Mouse (Mus musculus) limb, embryonic 12.5 days (tissue): ENCODE measurements around the gene Styk1. TPM values are rescaled to one million over a fixed set of nuclear protein-coding genes. Genes with fewer than 3 reads are reported as not detected.

ENCODE experiments used
- ATAC-seq: fragments of 200-750 bp; cut with Nextera tagmentation; 2 replicates; pipeline ENCODE4 v1.8.0; 2017; ENCODE audit warnings: low read depth, moderate TSS enrichment; ENCODE audit not compliant: insufficient number of reproducible peaks, insufficient read depth, low FRiP score, low TSS enrichment
- H3K27ac ChIP-seq: fragments of 300-500 bp; sonication (generic); 2 replicates; pipeline ENCODE4 v1.5.1; 2016; ENCODE audit warnings: mild to moderate bottlenecking, moderate library complexity
- H3K27me3 ChIP-seq: fragments of 300-500 bp; sonication (generic); 2 replicates; pipeline ENCODE4 v1.6.1; 2016; ENCODE audit warnings: mild to moderate bottlenecking, moderate library complexity
- H3K36me3 ChIP-seq: fragments of 300-500 bp; sonication (generic); 2 replicates; pipeline ENCODE4 v1.6.1; 2016; ENCODE audit warnings: mild to moderate bottlenecking, moderate library complexity
- H3K4me1 ChIP-seq: fragments of 300-500 bp; sonication (generic); replicated peaks from 2 replicates; pipeline ENCODE4 v1.6.1; 2016
- H3K4me2 ChIP-seq: fragments of 300-500 bp; sonication (generic); 2 replicates; pipeline ENCODE4 v1.6.1; 2016; ENCODE audit warnings: mild to moderate bottlenecking, moderate library complexity
- H3K4me3 ChIP-seq: fragments of 300-500 bp; sonication (generic); replicated peaks from 2 replicates; pipeline ENCODE4 v1.5.1; 2016; ENCODE audit warnings: mild to moderate bottlenecking
- H3K9ac ChIP-seq: fragments of 300-500 bp; sonication (generic); replicated peaks from 2 replicates; pipeline ENCODE4 v1.6.1; 2016; ENCODE audit warnings: mild to moderate bottlenecking, moderate library complexity
- H3K9me3 ChIP-seq: fragments of 300-500 bp; sonication (generic); 2 replicates; pipeline ENCODE4 v1.6.1; 2016; ENCODE audit warnings: mild to moderate bottlenecking, moderate library complexity
- WGBS: fragments of 180-500 bp; shearing (Covaris S2); methylation state at CpG from one replicate; pipeline ENCODE4 v1.1.7; 2016; 5-methylcytosine and 5-hydroxymethylcytosine counted together
- polyA plus RNA-seq: library from polyadenylated mRNA; unstranded; fragments of >200 nt; fragmentation: Nextera tagmentation; extraction: Ambion mirVana; gene quantifications from 2 replicates; pipeline ENCODE4 v1.2.1, GENCODE M21; 2016

Styk1 gene
- polyA plus RNA-seq, 1 experiment from 2014 or later = 3.2 TPM

DNA sequence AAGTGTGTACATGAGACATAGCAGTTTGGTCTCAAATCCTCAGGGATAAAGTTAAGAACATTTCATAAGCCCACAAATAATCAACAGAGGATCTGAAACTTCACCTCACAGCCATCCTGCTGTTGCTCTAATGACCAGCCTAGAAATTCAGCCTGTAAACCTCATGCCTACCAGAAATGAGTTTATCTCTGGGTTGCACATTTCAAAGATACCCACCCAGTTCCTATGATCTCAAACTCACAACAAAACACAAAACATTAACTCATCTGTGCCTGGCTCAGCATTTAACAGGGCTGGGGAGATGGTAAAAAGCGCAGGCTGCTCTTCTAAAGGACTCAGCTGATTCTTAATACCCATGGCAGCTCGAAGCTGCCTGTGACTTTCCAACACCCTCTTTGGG lies 11.0 kb upstream of the Styk1 start:
- WGBS = 94% methylated on average over 2 of the region's 2 CpGs
- ATAC-seq = no peak
- Histone ChIP-seq H3K4me1 (no peaks in the 10 kb centered on the region), H3K36me3 (peaks cover 53% of the 10 kb centered on the region), H3K4me2 (no peak overlapping the region), H3K27me3 (no peaks in the 10 kb centered on the region), H3K27ac (no peak overlapping the region), H3K9me3 (no peaks in the 10 kb centered on the region), H3K4me3 (no peak overlapping the region), H3K9ac (no peak overlapping the region)

DNA sequence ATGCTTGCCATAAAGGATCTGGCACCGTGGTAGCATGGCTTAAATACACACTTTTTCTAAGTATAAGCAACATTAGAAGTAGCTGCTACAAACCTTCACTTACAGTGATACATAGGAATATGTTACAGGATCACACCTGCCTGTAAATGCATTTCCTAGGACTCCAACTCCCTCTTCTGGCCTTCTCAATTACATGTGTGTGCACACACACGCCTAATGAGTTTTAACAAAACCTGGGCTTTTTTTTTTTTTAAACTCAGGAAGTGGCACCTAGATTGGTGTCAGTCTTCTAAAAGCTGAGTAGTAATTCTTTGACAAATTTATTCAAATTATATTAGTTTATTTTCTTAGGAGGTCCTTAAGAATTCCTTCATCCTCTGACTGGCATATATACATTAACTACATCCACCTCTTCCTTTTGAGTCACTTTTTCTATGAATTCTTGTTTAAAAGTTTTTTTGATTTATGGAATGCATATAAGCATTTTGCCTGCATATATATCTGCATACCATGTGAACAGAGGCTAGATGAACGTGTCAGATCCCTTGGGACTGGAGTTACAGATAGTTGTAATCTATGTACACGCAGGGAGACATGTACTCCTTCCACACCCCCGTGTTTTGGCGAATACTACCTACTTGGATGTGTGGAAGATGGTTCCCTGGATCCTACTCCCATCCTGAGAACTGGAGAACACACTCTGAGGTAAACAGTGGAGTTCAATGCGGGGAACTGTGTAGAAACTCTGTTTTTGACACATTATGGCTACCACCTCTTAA lies 9.8 kb upstream of the Styk1 start:
- ATAC-seq = no peak

DNA sequence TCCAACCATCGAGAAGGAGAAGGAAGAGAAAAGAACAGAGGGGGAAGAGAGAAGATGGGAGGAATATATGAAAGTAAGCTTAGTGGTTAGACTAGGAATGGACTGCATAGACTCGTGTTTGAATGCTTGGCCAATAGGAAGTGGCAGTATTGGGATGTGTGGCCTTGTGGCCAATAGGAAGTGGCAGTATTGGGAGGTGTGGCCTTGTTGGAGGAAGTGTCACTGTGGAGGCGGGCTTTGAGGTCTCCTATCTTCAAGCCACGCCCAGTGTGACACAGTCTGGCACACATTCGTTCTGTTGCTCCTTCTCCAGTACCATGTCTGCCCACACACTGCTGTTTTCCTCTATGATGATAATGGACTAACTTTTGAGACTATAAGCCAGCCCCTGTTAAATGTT lies 7.3 kb upstream of the Styk1 start:
- no peak overlapping the region for H3K9ac ChIP-seq
- no peak overlapping the region for H3K4me2 ChIP-seq
- no peak overlapping the region for H3K4me3 ChIP-seq
- H3K4me1 ChIP-seq = no peaks in the 10 kb centered on the region
- H3K27ac ChIP-seq = no peak overlapping the region
- no peak for ATAC-seq
- peaks cover 20% of the 10 kb centered on the region for H3K36me3 ChIP-seq
- no peaks in the 10 kb centered on the region for H3K9me3 ChIP-seq
- WGBS = 74% methylated on average over 5 of the region's 5 CpGs
- no peaks in the 10 kb centered on the region for H3K27me3 ChIP-seq

More for the DNA sequence above, 9.8 kb upstream of the Styk1 start:
- H3K9me3 ChIP-seq = no peaks in the 10 kb centered on the region
- no peak overlapping the region for H3K4me2 ChIP-seq
- 80% methylated on average over 7 of the region's 7 CpGs for WGBS
- no peaks in the 10 kb centered on the region for H3K4me1 ChIP-seq
- peaks cover 41% of the 10 kb centered on the region for H3K36me3 ChIP-seq
- H3K27me3 ChIP-seq = no peaks in the 10 kb centered on the region
- no peak overlapping the region for H3K9ac ChIP-seq
- no peak overlapping the region for H3K4me3 ChIP-seq
- no peak overlapping the region for H3K27ac ChIP-seq

DNA sequence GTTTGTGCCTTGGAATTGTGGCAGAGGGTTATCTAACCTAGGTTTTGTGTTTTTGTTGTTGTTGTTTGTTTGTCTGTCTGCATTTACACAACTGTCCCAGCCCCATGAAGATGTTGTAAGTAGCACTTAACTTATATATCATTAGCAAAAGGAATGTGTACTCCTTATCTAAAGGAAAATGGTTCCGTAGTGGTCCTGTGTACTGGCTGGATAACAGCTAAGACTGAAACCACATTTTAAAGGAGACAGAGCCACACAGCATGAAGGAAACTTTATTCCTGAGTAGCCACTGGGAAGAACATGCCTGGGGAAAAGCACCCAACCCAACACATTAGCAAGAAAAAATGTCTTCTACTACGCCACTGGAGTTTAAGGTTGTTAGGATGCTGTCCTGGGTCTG lies 6.1 kb upstream of the Styk1 start:
- no peaks in the 10 kb centered on the region for H3K9me3 ChIP-seq
- no peak overlapping the region for H3K27ac ChIP-seq
- H3K36me3 ChIP-seq = peaks cover 13% of the 10 kb centered on the region
- H3K4me1 ChIP-seq = no peaks in the 10 kb centered on the region
- no peak overlapping the region for H3K9ac ChIP-seq
- no peaks in the 10 kb centered on the region for H3K27me3 ChIP-seq
- no peak for ATAC-seq
- H3K4me2 ChIP-seq = no peak overlapping the region
- WGBS = 86% methylated on average over 2 of the region's 2 CpGs
- H3K4me3 ChIP-seq = no peak overlapping the region

DNA sequence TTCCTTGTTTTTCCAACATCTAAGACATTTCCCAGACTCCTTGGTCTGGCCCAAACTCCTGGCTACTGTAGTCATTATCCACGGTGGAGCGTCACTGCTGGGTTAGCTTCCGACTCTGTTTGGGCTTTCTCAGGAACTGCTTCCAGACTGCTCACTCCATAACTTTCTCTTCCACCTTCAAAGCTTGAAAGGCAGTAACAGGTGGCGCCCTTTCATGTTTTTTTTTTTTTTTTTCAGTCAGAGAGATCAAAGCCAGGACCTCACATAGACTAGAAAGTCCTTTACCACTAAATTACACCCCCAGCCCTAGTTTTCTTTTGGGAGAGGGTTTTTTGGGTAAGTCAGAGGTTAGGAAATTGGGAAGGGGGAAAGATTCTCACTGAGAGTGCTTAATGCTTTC lies 1.5 kb upstream of the Styk1 start:
- no peaks in the 10 kb centered on the region for H3K36me3 ChIP-seq
- ATAC-seq = no peak
- H3K9me3 ChIP-seq = no peaks in the 10 kb centered on the region
- no peak overlapping the region for H3K4me2 ChIP-seq
- WGBS = 11% methylated on average over 4 of the region's 4 CpGs
- H3K4me1 ChIP-seq = no peaks in the 10 kb centered on the region
- H3K9ac ChIP-seq = no peak overlapping the region
- H3K4me3 ChIP-seq = no peak overlapping the region
- no peaks in the 10 kb centered on the region for H3K27me3 ChIP-seq
- no peak overlapping the region for H3K27ac ChIP-seq

DNA sequence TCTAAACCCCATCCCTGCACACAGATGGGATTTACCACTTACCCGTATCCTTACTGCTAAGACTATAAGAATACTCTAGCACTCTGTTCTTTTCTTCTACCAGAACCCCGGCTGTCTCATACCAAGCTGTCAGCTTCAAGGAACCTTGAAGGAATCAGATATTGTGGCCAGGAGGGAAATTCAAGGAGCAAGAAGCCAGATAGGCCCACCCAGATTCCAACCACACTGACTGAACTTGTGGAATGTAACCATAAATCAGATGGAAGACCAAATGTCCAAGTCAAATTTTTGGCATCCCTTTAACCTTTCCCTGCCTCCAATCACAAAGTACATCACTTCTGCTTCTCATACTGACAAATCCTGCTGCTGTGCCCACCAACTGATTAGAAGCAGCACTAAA lies 6.4 kb downstream of the Styk1 start:
- Histone ChIP-seq H3K9me3 (no peaks in the 10 kb centered on the region), H3K4me2 (no peak overlapping the region), H3K4me1 (no peaks in the 10 kb centered on the region), H3K4me3 (no peak overlapping the region), H3K27me3 (no peaks in the 10 kb centered on the region), H3K27ac (no peak overlapping the region), H3K9ac (no peak overlapping the region), H3K36me3 (no peaks in the 10 kb centered on the region)
- no peak for ATAC-seq
- WGBS = 66% methylated on average over 2 of the region's 2 CpGs

DNA sequence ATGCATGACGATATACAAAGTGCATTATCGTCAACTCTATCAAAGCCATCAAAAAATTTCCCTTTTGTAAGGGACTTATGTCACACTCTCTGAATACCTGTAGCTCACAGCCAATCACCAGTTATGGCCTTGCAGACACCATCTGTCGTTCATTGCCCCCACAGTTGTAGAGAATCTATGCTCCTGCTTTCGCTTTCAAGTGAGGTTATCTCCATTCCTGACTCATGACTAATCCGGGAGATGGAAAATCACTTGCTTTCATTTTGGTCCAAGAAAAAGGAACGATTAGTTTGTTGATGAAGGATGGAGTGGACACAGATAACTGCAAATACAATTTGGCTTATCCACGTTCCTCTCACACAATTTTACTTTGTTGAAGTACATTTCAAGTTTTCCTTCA lies 9.1 kb downstream of the Styk1 start:
- Histone ChIP-seq H3K4me2 (no peak overlapping the region), H3K9me3 (no peaks in the 10 kb centered on the region)

DNA sequence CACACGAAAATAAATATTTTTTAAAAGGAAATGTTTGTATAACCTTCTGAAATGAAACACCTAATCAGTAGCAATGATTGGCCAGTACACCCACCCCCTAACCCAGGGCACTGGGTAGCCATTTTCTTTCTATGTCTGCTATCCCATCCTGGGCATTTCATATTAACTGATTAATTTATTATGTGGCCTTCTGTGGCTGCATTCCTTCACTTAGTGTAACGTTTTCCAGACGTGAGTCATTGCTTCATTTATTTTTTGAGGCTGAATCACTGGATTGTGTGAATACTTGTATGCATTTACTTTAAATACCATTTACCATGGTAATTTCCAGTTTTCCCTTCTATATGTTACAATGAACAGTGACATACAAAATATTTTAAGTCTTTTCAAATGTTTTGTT lies 13.3 kb downstream of the Styk1 start:
- no peak overlapping the region for H3K27ac ChIP-seq
- ATAC-seq = no peak

More for the DNA sequence above, 9.1 kb downstream of the Styk1 start:
- Histone ChIP-seq H3K27ac (no peak overlapping the region), H3K27me3 (no peaks in the 10 kb centered on the region), H3K9ac (no peak overlapping the region), H3K36me3 (no peaks in the 10 kb centered on the region), H3K4me3 (no peak overlapping the region), H3K4me1 (no peaks in the 10 kb centered on the region)
- ATAC-seq = no peak
- WGBS = 84% methylated on average over 7 of the region's 7 CpGs

DNA sequence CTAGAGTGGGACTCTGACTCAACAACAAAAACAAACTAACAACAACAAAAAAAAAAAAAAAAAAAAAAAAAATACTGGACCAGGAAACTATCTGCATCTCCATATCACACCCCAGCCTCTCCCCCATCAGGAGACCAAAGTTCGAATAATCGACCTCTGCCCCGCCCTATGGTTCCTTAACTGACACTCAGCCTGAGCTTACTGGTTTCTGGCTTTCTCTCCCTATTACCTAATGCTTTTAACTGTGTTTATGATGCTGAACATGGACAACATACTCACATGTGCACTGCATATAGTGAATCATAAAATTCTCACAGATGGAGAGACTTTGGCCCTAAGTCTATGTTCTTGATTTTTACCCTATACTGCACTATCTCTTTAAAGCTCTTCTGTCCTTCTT lies 14.1 kb downstream of the Styk1 start:
- H3K27me3 ChIP-seq = no peaks in the 10 kb centered on the region
- ATAC-seq = no peak

More for the DNA sequence above, 13.3 kb downstream of the Styk1 start:
- Histone ChIP-seq H3K4me3 (no peak overlapping the region), H3K4me1 (no peaks in the 10 kb centered on the region), H3K4me2 (no peak overlapping the region), H3K9ac (no peak overlapping the region), H3K9me3 (no peaks in the 10 kb centered on the region), H3K27me3 (no peaks in the 10 kb centered on the region), H3K36me3 (no peaks in the 10 kb centered on the region)
- 50% methylated on average over 3 of the region's 3 CpGs for WGBS

DNA sequence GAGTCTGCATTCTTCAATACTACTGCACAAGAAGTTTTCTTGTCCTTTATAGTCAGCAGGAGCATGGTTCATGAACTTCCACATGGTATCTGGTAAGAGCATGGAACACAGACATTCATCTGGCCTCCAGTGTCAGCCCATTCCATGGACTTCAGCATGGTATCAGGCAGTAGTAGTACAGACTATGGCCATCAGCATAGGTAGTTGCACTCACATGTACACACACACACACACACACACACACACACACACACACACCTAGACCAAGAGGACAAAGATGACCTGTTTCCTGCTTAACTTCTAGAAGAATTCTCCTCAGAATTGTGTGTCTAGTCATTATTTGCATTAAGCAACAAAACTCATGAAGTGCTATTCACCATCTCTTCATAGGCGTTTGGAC lies 14.6 kb downstream of the Styk1 start:
- H3K27me3 ChIP-seq = no peaks in the 10 kb centered on the region
- no peaks in the 10 kb centered on the region for H3K36me3 ChIP-seq
- no peaks in the 10 kb centered on the region for H3K4me1 ChIP-seq
- no peaks in the 10 kb centered on the region for H3K9me3 ChIP-seq
- H3K9ac ChIP-seq = no peak overlapping the region
- no peak for ATAC-seq
- 64% methylated on average over 1 of the region's 1 CpGs for WGBS
- no peak overlapping the region for H3K4me3 ChIP-seq
- H3K4me2 ChIP-seq = no peak overlapping the region
- no peak overlapping the region for H3K27ac ChIP-seq

More for the DNA sequence above, 14.1 kb downstream of the Styk1 start:
- Histone ChIP-seq H3K4me2 (no peak overlapping the region), H3K4me3 (no peak overlapping the region), H3K27ac (no peak overlapping the region), H3K4me1 (no peaks in the 10 kb centered on the region), H3K9me3 (no peaks in the 10 kb centered on the region), H3K9ac (no peak overlapping the region), H3K36me3 (no peaks in the 10 kb centered on the region)
- 86% methylated on average over 3 of the region's 3 CpGs for WGBS

DNA sequence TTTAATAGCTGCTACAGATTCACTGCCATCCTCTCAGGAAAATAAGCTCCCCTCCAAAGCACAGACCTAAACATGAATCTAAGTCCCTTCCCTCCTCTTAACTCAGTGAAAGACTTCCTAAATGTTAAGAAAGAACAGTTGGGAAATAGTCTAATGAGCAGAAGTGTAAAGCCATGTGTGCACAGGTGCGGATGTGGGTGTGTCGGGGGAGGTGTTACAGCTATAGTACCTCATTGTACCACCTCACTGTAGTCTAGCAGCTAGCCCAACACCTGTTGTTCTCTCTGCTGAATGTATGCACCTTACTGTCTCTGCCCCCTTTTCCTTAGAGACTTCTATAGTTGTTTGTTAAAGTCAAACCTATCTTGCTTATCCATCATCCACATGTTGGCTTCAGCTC lies 26.3 kb downstream of the Styk1 start:
- no peaks in the 10 kb centered on the region for H3K4me1 ChIP-seq
- H3K4me2 ChIP-seq = no peak overlapping the region
- no peak for ATAC-seq
- WGBS = 80% methylated on average over 2 of the region's 2 CpGs
- no peak overlapping the region for H3K4me3 ChIP-seq
- no peaks in the 10 kb centered on the region for H3K27me3 ChIP-seq
- no peak overlapping the region for H3K27ac ChIP-seq
- H3K9me3 ChIP-seq = no peaks in the 10 kb centered on the region
- no peak overlapping the region for H3K9ac ChIP-seq
- H3K36me3 ChIP-seq = no peaks in the 10 kb centered on the region
